Mouse (Mus musculus): ENCODE measurements around the gene Coq10b. TPM values are rescaled to one million over a fixed set of nuclear protein-coding genes. Genes with fewer than 3 reads are reported as not detected.
"Not testable (repeated sequence)": the region's sequence is repeated elsewhere in the genome, so short reads cannot be mapped to it uniquely, and the experiment has no call there.

Gene Coq10b
- polyA plus RNA-seq, 1 experiment from 2014 or later: 14.7 TPM

GRCm38 (mm10) chr1:55031026-55031779 is 21.4 kb upstream of the Coq10b start:
- Histone ChIP-seq H3K36me3 (no peaks in the 10 kb centered on the region), H3K4me1 (no peaks in the 10 kb centered on the region), H3K9me3 (replicated peaks) (no peaks in the 10 kb centered on the region), H3K4me3 (replicated peaks) (no peak overlapping the region), H3K9ac (no peak overlapping the region), H3K27me3 (no peaks in the 10 kb centered on the region), H3K4me2 (no peak overlapping the region), H3K27ac (no peak overlapping the region)
- no peak for ATAC-seq (replicated peaks; ENCODE audit: low FRiP score)

GRCm38 (mm10) chr1:55039944-55040343 is 12.6 kb upstream of the Coq10b start:
- no peak overlapping the region for H3K9ac ChIP-seq
- no peaks in the 10 kb centered on the region for H3K27me3 ChIP-seq
- no peaks in the 10 kb centered on the region for H3K4me1 ChIP-seq
- no peak overlapping the region for H3K4me2 ChIP-seq
- H3K36me3 ChIP-seq: no peaks in the 10 kb centered on the region
- no peak for ATAC-seq (replicated peaks; ENCODE audit: low FRiP score)
- H3K9me3 ChIP-seq (replicated peaks): 0 out of 2 replicates have a peak, but pooled peaks cover 4% of the 10 kb centered on the region
- H3K4me3 ChIP-seq (replicated peaks): no peak overlapping the region
- H3K27ac ChIP-seq: no peak overlapping the region
- WGBS: 84% methylated on average over 1 of the region's 1 CpGs

DNA sequence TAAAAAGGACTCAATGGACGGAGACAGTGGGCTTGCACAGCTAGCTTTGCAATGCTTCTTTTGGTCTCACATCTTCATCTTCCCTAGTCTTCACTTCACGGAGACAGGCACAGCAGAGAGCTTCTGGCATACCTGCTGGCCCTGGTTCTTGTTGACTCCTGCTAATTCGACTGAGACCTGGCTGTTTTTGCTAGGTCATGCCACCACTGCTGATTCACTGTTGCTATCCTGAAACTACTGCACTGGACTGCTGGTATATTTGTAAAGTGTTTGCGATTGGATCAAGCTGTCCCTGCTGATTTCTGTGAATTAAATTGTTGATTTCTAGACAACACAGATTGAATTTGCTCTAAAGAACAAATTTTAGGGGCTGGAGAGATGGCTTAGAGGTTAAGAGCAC is 10.9 kb upstream of the Coq10b start:
- Histone ChIP-seq H3K9ac (no peak overlapping the region), H3K9me3 (replicated peaks) (0 out of 2 replicates have a peak, but pooled peaks cover 4% of the 10 kb centered on the region), H3K27ac (no peak overlapping the region), H3K4me1 (no peaks in the 10 kb centered on the region), H3K36me3 (no peaks in the 10 kb centered on the region), H3K4me2 (no peak overlapping the region), H3K4me3 (replicated peaks) (no peak overlapping the region), H3K27me3 (no peaks in the 10 kb centered on the region)
- WGBS: 94% methylated on average over 4 of the region's 4 CpGs
- no peak for ATAC-seq (replicated peaks; ENCODE audit: low FRiP score)

- no peak for ATAC-seq (replicated peaks; ENCODE audit: low FRiP score)
- H3K36me3 ChIP-seq: no peaks in the 10 kb centered on the region
- no peaks in the 10 kb centered on the region for H3K27me3 ChIP-seq
- WGBS: 80% methylated on average over 1 of the region's 1 CpGs
- H3K4me1 ChIP-seq: no peaks in the 10 kb centered on the region
- no peak overlapping the region for H3K4me3 ChIP-seq (replicated peaks)
- H3K27ac ChIP-seq: no peak overlapping the region
- no peak overlapping the region for H3K4me2 ChIP-seq
- 0 out of 2 replicates have a peak, but pooled peaks cover 4% of the 10 kb centered on the region for H3K9me3 ChIP-seq (replicated peaks)
- no peak overlapping the region for H3K9ac ChIP-seq
Measured at GRCm38 (mm10) chr1:55042246-55042645, 10.3 kb upstream of the Coq10b start.

DNA sequence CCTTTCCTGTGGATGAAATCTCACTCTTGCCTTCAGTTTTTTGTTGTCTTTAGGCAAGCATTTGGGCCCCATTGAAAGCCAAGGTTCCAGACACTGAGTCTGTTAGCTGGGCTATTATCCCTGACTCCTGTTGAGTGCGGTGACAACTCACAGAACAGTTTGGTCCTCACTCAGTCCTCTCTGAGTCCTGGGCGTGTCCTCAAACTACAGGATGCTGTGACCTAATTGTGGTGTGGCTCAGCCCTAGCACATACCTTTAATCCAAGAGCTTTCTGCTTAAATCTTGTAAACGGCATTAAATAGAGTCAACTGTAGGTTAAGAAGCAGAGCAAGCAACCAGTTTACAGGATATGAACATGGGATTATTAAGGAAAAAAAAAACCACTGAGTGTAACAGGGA is 9.4 kb upstream of the Coq10b start:
- 83% methylated on average over 3 of the region's 3 CpGs for WGBS
- Histone ChIP-seq H3K36me3 (no peaks in the 10 kb centered on the region), H3K27me3 (no peaks in the 10 kb centered on the region), H3K4me1 (no peaks in the 10 kb centered on the region), H3K9ac (no peak overlapping the region), H3K27ac (no peak overlapping the region), H3K9me3 (replicated peaks) (0 out of 2 replicates have a peak, but pooled peaks cover 4% of the 10 kb centered on the region), H3K4me3 (replicated peaks) (no peak overlapping the region), H3K4me2 (no peak overlapping the region)
- ATAC-seq (replicated peaks; ENCODE audit: low FRiP score): no peak

DNA sequence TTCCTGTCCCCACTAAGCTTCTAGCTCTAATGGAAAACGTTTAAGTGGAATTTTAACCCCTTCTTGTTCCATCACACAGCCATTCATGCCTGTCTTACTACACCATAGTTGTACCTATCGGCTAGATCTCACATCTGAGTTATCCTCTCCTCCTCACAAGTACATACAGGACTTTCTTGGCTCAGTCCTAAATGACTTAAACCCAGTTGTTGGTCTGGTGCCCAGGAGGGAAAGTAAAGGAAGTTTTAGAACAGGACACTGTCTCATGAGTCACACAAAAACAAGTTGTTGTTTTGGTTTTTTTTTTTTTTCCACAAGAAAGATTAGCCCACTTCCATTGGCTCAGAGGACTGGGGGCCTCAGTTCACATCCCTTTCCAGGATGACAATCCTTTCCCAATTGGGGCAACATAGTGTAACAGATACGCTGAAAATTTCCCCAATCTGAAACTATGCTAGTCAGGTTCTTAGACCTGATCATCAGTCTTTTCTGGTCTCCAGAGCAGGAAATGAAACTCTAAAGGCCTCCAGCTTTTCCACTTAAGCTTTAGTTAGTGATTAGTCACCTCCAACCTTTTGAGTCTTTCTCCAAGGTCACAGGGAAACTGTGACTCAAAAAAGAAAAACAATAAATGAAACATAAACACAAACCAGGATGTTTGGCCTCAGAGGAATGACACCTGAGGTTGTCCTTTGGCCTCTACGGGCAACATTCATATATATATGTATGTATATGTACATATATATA is 3.6 kb upstream of the Coq10b start:
- 64% methylated on average over 4 of the region's 4 CpGs for WGBS

GRCm38 (mm10) chr1:55051671-55052070 is 899 bp upstream of the Coq10b start:
- Histone ChIP-seq H3K4me3 (replicated peaks) (peak overlapping the region; percentile 91), H3K9me3 (replicated peaks) (no peaks in the 10 kb centered on the region), H3K9ac (no peak overlapping the region), H3K27ac (no peak overlapping the region), H3K4me1 (peaks cover 8% of the 10 kb centered on the region), H3K36me3 (peaks cover 9% of the 10 kb centered on the region), H3K4me2 (peak overlapping the region; percentile 89), H3K27me3 (no peaks in the 10 kb centered on the region)
- WGBS: 75% methylated on average over 3 of the region's 3 CpGs
- no peak for ATAC-seq (replicated peaks; ENCODE audit: low FRiP score)

More for the DNA sequence above, 3.6 kb upstream of the Coq10b start:
- Histone ChIP-seq H3K4me3 (replicated peaks) (no peak overlapping the region), H3K27me3 (no peaks in the 10 kb centered on the region), H3K4me1 (peaks cover 8% of the 10 kb centered on the region), H3K9me3 (replicated peaks) (no peaks in the 10 kb centered on the region), H3K36me3 (no peaks in the 10 kb centered on the region), H3K27ac (no peak overlapping the region), H3K4me2 (no peak overlapping the region), H3K9ac (no peak overlapping the region)
- no peak for ATAC-seq (replicated peaks; ENCODE audit: low FRiP score)

- peak overlapping the region; percentile 89 for H3K4me2 ChIP-seq
- H3K36me3 ChIP-seq: peaks cover 11% of the 10 kb centered on the region
- no peaks in the 10 kb centered on the region for H3K27me3 ChIP-seq
- peak; percentile 78 for ATAC-seq (replicated peaks; ENCODE audit: low FRiP score)
- no peaks in the 10 kb centered on the region for H3K9me3 ChIP-seq (replicated peaks)
- peak overlapping the region; percentile 89 for H3K27ac ChIP-seq
- WGBS: under 1% methylated on average over 42 of the region's 42 CpGs
- H3K4me1 ChIP-seq: peaks cover 8% of the 10 kb centered on the region
- H3K9ac ChIP-seq: peak overlapping the region; percentile 61
- H3K4me3 ChIP-seq (replicated peaks): peak overlapping the region; percentile 91
Measured at GRCm38 (mm10) chr1:55053005-55053404, 435 bp downstream of the Coq10b start.

GRCm38 (mm10) chr1:55053596-55053995 is 1.0 kb downstream of the Coq10b start:
- 74% methylated on average over 4 of the region's 4 CpGs for WGBS
- H3K36me3 ChIP-seq: peaks cover 11% of the 10 kb centered on the region
- H3K9me3 ChIP-seq (replicated peaks): no peaks in the 10 kb centered on the region
- H3K9ac ChIP-seq: peak overlapping the region; percentile 61; the same call in 1 of the 2 replicates
- no peaks in the 10 kb centered on the region for H3K27me3 ChIP-seq
- H3K27ac ChIP-seq: 0 out of 2 replicates have a peak overlapping the region, but pooled peaks have one; percentile 89
- ATAC-seq (replicated peaks; ENCODE audit: low FRiP score): no peak
- H3K4me1 ChIP-seq: peaks cover 8% of the 10 kb centered on the region
- H3K4me3 ChIP-seq (replicated peaks): peak overlapping the region; percentile 91
- H3K4me2 ChIP-seq: peak overlapping the region; percentile 89

DNA sequence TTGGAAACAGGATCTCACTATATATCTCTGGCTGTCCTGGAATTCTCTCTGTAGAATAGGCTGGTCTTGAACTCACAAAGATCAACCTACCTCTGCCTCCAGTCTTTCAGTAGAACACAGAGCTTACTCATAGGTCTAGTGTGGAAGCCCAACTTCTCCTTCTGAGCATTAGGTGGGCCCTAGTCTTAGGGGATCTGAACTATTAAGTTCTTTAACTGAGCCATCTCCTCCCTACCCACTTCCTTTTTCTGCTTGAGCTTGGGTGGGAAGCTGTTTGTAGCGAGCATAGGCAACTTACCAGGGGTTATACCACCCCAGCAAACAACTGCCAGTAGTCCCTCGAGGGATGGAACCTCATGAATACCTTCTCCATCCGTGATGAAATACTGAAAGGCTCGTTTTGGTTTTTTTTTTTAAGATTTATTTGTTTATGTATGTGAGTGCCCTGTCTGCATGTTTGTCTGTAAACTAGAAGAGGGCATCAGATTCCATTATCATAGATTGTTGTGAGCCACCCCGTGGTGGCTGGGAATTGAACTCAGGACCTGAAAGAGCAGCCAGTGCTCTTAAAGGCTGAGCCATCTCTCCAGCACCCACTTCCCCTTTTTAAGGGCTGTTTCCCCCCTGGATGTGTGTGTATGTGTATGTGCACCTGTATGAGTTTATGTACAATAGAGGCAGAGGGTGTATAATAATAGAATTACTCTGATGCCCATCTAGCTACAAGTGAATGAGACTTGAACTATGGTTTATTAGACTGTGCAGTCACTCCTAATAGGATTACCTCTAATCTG is 2.9 kb downstream of the Coq10b start:
- no peaks in the 10 kb centered on the region for H3K27me3 ChIP-seq
- H3K9ac ChIP-seq: no peak overlapping the region
- peaks cover 8% of the 10 kb centered on the region for H3K4me1 ChIP-seq
- no peak overlapping the region for H3K4me3 ChIP-seq (replicated peaks)
- peaks cover 11% of the 10 kb centered on the region for H3K36me3 ChIP-seq
- no peak overlapping the region for H3K4me2 ChIP-seq
- H3K9me3 ChIP-seq (replicated peaks): no peaks in the 10 kb centered on the region; the same call in 1 of the 2 replicates
- no peak overlapping the region for H3K27ac ChIP-seq
- no peak for ATAC-seq (replicated peaks; ENCODE audit: low FRiP score)
- WGBS: 82% methylated on average over 5 of the region's 5 CpGs

- not testable (repeated sequence) for ATAC-seq (replicated peaks; ENCODE audit: low FRiP score); H3K27ac ChIP-seq; H3K9me3 ChIP-seq (replicated peaks); H3K27me3 ChIP-seq; H3K4me2 ChIP-seq; H3K4me3 ChIP-seq (replicated peaks); H3K9ac ChIP-seq; H3K4me1 ChIP-seq
- peaks cover 18% of the 10 kb centered on the region for H3K36me3 ChIP-seq
- 85% methylated on average over 2 of the region's 3 CpGs for WGBS
Measured at GRCm38 (mm10) chr1:55058383-55058782, 5.8 kb downstream of the Coq10b start.

- Histone ChIP-seq H3K27ac (no peak overlapping the region), H3K36me3 (peaks cover 34% of the 10 kb centered on the region), H3K9ac (no peak overlapping the region), H3K4me2 (no peak overlapping the region), H3K9me3 (replicated peaks) (no peaks in the 10 kb centered on the region; the same call in 1 of the 2 replicates), H3K27me3 (no peaks in the 10 kb centered on the region), H3K4me3 (replicated peaks) (no peak overlapping the region), H3K4me1 (no peaks in the 10 kb centered on the region)
- ATAC-seq (replicated peaks; ENCODE audit: low FRiP score): no peak
- 93% methylated on average over 5 of the region's 5 CpGs for WGBS
Measured at GRCm38 (mm10) chr1:55061099-55061498, 8.5 kb downstream of the Coq10b start.

Data from kidney, embryonic 15.5 days (tissue).